Mouse (Mus musculus): Measurements from ENCODE around the gene Chrdl2. TPM values are rescaled to one million over a fixed set of nuclear protein-coding genes. Genes with fewer than 3 reads are reported as not detected.

Gene Chrdl2
- total and polyA plus RNA-seq, 3 experiments: 0.16 to 0.18 TPM; not detected in 1

- no peak overlapping the region for H3K27ac ChIP-seq
- no peak overlapping the region for H3K9ac ChIP-seq (ENCODE audit: low read depth, low read length)
- TF ChIP-seq EP300 (IDR thresholded peaks at IDR 0.05; ENCODE audit: insufficient read depth, low read depth, low read length) (no peak), CTCF (IDR thresholded peaks at IDR 0.05) (no peak), POLR2A (IDR thresholded peaks at IDR 0.05; ENCODE audit: insufficient read depth, low read depth, low read length) (no peak)
- H3K79me2 ChIP-seq (replicated peaks; ENCODE audit: control insufficient read depth, insufficient read depth, low read length): no peaks in the 10 kb centered on the region
- peak in 1 of 2 experiments; percentile 14 for DNase-seq
- H3K4me1 ChIP-seq (ENCODE audit: control insufficient read depth, insufficient read depth, low read length): no peaks in the 10 kb centered on the region
- 44% methylated on average over 5 of the region's 5 CpGs for WGBS
- intact Hi-C loops (cut with DNase I): no loop called here
- no peaks in the 10 kb centered on the region for H3K36me3 ChIP-seq (ENCODE audit: control insufficient read depth, insufficient read depth, low read length)
- H3K4me3 ChIP-seq: no peak overlapping the region
- H3K27me3 ChIP-seq (ENCODE audit: control insufficient read depth, insufficient read depth, low read length): no peaks in the 10 kb centered on the region
Measured at GRCm38 (mm10) chr7:100033672-100034071, 27.7 kb downstream of the Chrdl2 start.

- Histone ChIP-seq H3K27me3 (ENCODE audit: control insufficient read depth, insufficient read depth, low read length) (no peaks in the 10 kb centered on the region), H3K36me3 (ENCODE audit: control insufficient read depth, insufficient read depth, low read length) (no peaks in the 10 kb centered on the region), H3K4me1 (ENCODE audit: control insufficient read depth, insufficient read depth, low read length) (no peaks in the 10 kb centered on the region), H3K9ac (ENCODE audit: low read depth, low read length) (no peak overlapping the region), H3K27ac (no peak overlapping the region), H3K4me3 (no peak overlapping the region), H3K79me2 (replicated peaks; ENCODE audit: control insufficient read depth, insufficient read depth, low read length) (no peaks in the 10 kb centered on the region)
- TF ChIP-seq CTCF (IDR thresholded peaks at IDR 0.05): no peak
- intact Hi-C loops (cut with DNase I): no loop called here
- 76% methylated on average over 11 of the region's 11 CpGs for WGBS
- DNase-seq: no peak
Measured at GRCm38 (mm10) chr7:100034815-100035463, 29.0 kb downstream of the Chrdl2 start.

DNA sequence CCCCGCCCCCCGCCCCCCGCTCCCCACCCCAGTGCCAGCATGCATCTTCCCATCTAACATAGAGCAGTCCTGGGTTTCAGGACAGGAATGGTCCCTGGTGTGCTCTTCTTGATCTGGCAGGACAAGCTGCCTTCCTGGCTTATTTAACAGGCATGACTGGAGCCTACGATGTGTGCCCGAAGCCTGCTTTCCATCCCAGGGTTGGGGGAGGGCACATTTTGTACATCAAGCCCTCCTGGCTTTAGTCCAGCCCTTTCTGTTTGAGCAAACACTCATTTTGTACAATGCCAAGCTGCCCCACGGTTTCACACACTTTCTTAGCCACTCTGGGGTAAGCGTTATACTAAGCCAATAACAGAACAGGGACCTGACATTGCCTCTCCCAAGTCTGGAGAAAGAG, 30.1 kb downstream of the Chrdl2 start:
- Histone ChIP-seq H3K27ac (no peak overlapping the region), H3K4me3 (no peak overlapping the region), H3K9ac (ENCODE audit: low read depth, low read length) (no peak overlapping the region), H3K4me1 (ENCODE audit: control insufficient read depth, insufficient read depth, low read length) (no peaks in the 10 kb centered on the region), H3K79me2 (replicated peaks; ENCODE audit: control insufficient read depth, insufficient read depth, low read length) (no peaks in the 10 kb centered on the region), H3K27me3 (ENCODE audit: control insufficient read depth, insufficient read depth, low read length) (no peaks in the 10 kb centered on the region), H3K36me3 (ENCODE audit: control insufficient read depth, insufficient read depth, low read length) (no peaks in the 10 kb centered on the region)
- 74% methylated on average over 7 of the region's 7 CpGs for WGBS
- DNase-seq: no peak
- no peak for TF ChIP-seq EP300 (IDR thresholded peaks at IDR 0.05; ENCODE audit: insufficient read depth, low read depth, low read length)
- TF ChIP-seq POLR2A (IDR thresholded peaks at IDR 0.05; ENCODE audit: insufficient read depth, low read depth, low read length): no peak
- no peak for TF ChIP-seq CTCF (IDR thresholded peaks at IDR 0.05)
- intact Hi-C loops (cut with DNase I): no loop called here

GRCm38 (mm10) chr7:100036495-100036894, 30.5 kb downstream of the Chrdl2 start:
- Histone ChIP-seq H3K27me3 (ENCODE audit: control insufficient read depth, insufficient read depth, low read length) (no peaks in the 10 kb centered on the region), H3K27ac (no peak overlapping the region), H3K9ac (ENCODE audit: low read depth, low read length) (no peak overlapping the region), H3K4me3 (no peak overlapping the region), H3K4me1 (ENCODE audit: control insufficient read depth, insufficient read depth, low read length) (no peaks in the 10 kb centered on the region), H3K36me3 (ENCODE audit: control insufficient read depth, insufficient read depth, low read length) (no peaks in the 10 kb centered on the region), H3K79me2 (replicated peaks; ENCODE audit: control insufficient read depth, insufficient read depth, low read length) (no peaks in the 10 kb centered on the region)
- TF ChIP-seq EP300 (IDR thresholded peaks at IDR 0.05; ENCODE audit: insufficient read depth, low read depth, low read length) (no peak), CTCF (IDR thresholded peaks at IDR 0.05) (no peak), POLR2A (IDR thresholded peaks at IDR 0.05; ENCODE audit: insufficient read depth, low read depth, low read length) (no peak)
- WGBS: 70% methylated on average over 3 of the region's 3 CpGs
- intact Hi-C loops (cut with DNase I): no loop called here
- no peak for DNase-seq

DNA sequence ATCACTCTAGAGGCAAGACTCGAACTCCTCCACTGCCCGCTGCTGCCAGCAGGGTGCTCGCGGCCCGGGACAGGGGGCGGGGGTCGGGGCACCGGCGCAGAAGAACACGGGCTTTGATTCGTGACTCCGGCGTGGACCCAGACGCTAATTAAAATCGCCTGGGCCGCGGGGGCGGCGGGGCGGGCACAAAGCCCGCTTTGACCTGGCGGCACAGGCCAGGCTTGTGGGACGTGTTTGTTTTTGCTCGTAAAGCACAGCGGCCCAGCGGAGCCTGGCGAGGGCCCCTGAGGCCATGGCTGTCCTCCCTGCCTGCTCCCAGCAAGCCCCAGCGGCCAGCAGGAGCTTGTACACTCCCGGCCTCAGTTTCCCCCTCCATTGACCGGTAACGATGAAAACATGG, 36.1 kb downstream of the Chrdl2 start:
- no peak overlapping the region for H3K4me3 ChIP-seq
- no peaks in the 10 kb centered on the region for H3K27me3 ChIP-seq (ENCODE audit: control insufficient read depth, insufficient read depth, low read length)
- no peak for TF ChIP-seq CTCF (IDR thresholded peaks at IDR 0.05)
- no peak for TF ChIP-seq EP300 (IDR thresholded peaks at IDR 0.05; ENCODE audit: insufficient read depth, low read depth, low read length)
- no peaks in the 10 kb centered on the region for H3K79me2 ChIP-seq (replicated peaks; ENCODE audit: control insufficient read depth, insufficient read depth, low read length)
- H3K36me3 ChIP-seq (ENCODE audit: control insufficient read depth, insufficient read depth, low read length): no peaks in the 10 kb centered on the region
- no peak overlapping the region for H3K9ac ChIP-seq (ENCODE audit: low read depth, low read length)
- peaks cover 1% of the 10 kb centered on the region; the same call in 1 of the 2 replicates for H3K4me1 ChIP-seq (ENCODE audit: control insufficient read depth, insufficient read depth, low read length)
- intact Hi-C loops (cut with DNase I): no loop called here
- H3K27ac ChIP-seq: no peak overlapping the region
- 19% methylated on average over 31 of the region's 31 CpGs for WGBS
- DNase-seq: no peak

DNA sequence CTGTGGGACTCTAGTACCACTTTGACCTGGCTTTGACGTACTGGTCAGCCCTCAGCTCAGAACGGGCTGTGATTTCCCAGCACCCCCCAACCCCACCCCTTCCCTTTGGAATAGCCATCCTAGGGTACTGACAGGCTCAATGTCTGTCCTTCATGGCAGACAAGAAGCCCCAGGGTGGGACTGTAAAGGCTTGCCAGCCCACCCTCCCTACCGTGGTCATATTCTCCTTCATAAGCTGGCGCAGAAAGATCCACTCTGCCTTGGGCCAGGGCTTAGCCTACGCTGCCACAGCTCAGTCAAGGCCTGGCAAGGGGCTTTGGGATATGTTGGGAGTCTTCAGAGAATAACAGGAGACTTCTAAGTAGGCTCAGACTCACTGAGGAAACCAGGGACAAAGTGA, 37.1 kb downstream of the Chrdl2 start:
- H3K36me3 ChIP-seq (ENCODE audit: control insufficient read depth, insufficient read depth, low read length): no peaks in the 10 kb centered on the region
- WGBS: 96% methylated on average over 5 of the region's 5 CpGs
- DNase-seq: no peak
- H3K9ac ChIP-seq (ENCODE audit: low read depth, low read length): no peak overlapping the region
- H3K27me3 ChIP-seq (ENCODE audit: control insufficient read depth, insufficient read depth, low read length): no peaks in the 10 kb centered on the region
- H3K4me3 ChIP-seq: no peak overlapping the region
- H3K79me2 ChIP-seq (replicated peaks; ENCODE audit: control insufficient read depth, insufficient read depth, low read length): no peaks in the 10 kb centered on the region
- peaks cover 1% of the 10 kb centered on the region; the same call in 1 of the 2 replicates for H3K4me1 ChIP-seq (ENCODE audit: control insufficient read depth, insufficient read depth, low read length)
- intact Hi-C loops (cut with DNase I): no loop called here
- H3K27ac ChIP-seq: no peak overlapping the region
- TF ChIP-seq CTCF (IDR thresholded peaks at IDR 0.05) (no peak), EP300 (IDR thresholded peaks at IDR 0.05; ENCODE audit: insufficient read depth, low read depth, low read length) (no peak), POLR2A (IDR thresholded peaks at IDR 0.05; ENCODE audit: insufficient read depth, low read depth, low read length) (no peak)

Measured in heart, adult 2 months (tissue).